Mouse (Mus musculus) liver, embryonic 14.5 days (tissue): Measurements from ENCODE around the gene Tspan15.

Experiments
- CTCF ChIP-seq: IDR thresholded peaks from 2 replicates; pipeline ENCODE4 v1.5.1; 2016; ENCODE audit warnings: antibody characterized with exemption, low read depth, control low read depth
- EP300 ChIP-seq: IDR thresholded peaks from 2 replicates; pipeline ENCODE4 v1.6.1; 2016; ENCODE audit warnings: antibody characterized with exemption, low read depth

- no peak for TF ChIP-seq CTCF
- TF ChIP-seq EP300, result no peak
Observed at GRCm38 (mm10) chr10:62242358-62242757, 11.3 kb upstream of the Tspan15 start.
